Mouse (Mus musculus): ENCODE measurements around the gene Bcor.

GRCm38 (mm10) chrX:12082736-12083135 is 77.4 kb downstream of the Bcor start:
- TF ChIP-seq CTCF (IDR thresholded peaks at IDR 0.05; ENCODE audit: low read depth, low read length) (no peak), POLR2A (IDR thresholded peaks at IDR 0.05; ENCODE audit: extremely low read depth, insufficient read depth, low read length) (no peak)

All from liver, adult 2 months (tissue).